Mouse (Mus musculus): ENCODE results near the gene Nlk. TPM values are rescaled to one million over a fixed set of nuclear protein-coding genes. Genes with fewer than 3 reads are reported as not detected.

Nlk gene
- polyA plus RNA-seq, 1 experiment = 52.6 TPM

Other genes with a start within 250 kb of the Nlk start
- 8.3 and 11.2 TPM in 2 replicates for gene Slc46a1, start 231.7 kb downstream of the Nlk start, polyA plus RNA-seq (2012; rRNA removed)
- 0.62 and 0.97 TPM in 2 replicates for gene Sarm1, start 199.6 kb downstream of the Nlk start, polyA plus RNA-seq (2012; rRNA removed)
- 5.5 and 8.9 TPM in 2 replicates for gene Vtn, start 198.3 kb downstream of the Nlk start, polyA plus RNA-seq (2012; rRNA removed)
- gene Sebox, start 193.9 kb downstream of the Nlk start, polyA plus RNA-seq (2012; rRNA removed) = 0.09 and 0.13 TPM in 2 replicates
- gene Tmem199, start 185.2 kb downstream of the Nlk start, polyA plus RNA-seq (2012; rRNA removed) = 13.5 and 17.3 TPM in 2 replicates
- 41.3 and 43.6 TPM in 2 replicates for gene Poldip2, start 185.2 kb downstream of the Nlk start, polyA plus RNA-seq (2012; rRNA removed)
- 13.4 and 14.3 TPM in 2 replicates for gene Tnfaip1, start 161.0 kb downstream of the Nlk start, polyA plus RNA-seq (2012; rRNA removed)
- 58.4 and 60.7 TPM in 2 replicates for gene Ift20, start 161.0 kb downstream of the Nlk start, polyA plus RNA-seq (2012; rRNA removed)
- gene Tmem97, start 146.6 kb downstream of the Nlk start, polyA plus RNA-seq (2012; rRNA removed) = 20.6 and 21.6 TPM in 2 replicates
- 75.6 and 78.7 TPM in 2 replicates for gene Ccnq, start 54.4 kb upstream of the Nlk start, polyA plus RNA-seq (2012; rRNA removed)
- gene Lyrm9, start 129.2 kb upstream of the Nlk start, polyA plus RNA-seq (2012; rRNA removed) = 20.7 and 28.1 TPM in 2 replicates
- 8.2 and 8.3 TPM in 2 replicates for gene Nos2, start 223.4 kb upstream of the Nlk start, polyA plus RNA-seq (2012; rRNA removed)

Measured in thymus, adult 2 months (tissue).